Mouse (Mus musculus): ENCODE results near the gene Zbed4.
"Not testable (repeated sequence)": the region's sequence is repeated elsewhere in the genome, so short reads cannot be mapped to it uniquely, and the experiment has no call there.

Zbed4 gene

DNA sequence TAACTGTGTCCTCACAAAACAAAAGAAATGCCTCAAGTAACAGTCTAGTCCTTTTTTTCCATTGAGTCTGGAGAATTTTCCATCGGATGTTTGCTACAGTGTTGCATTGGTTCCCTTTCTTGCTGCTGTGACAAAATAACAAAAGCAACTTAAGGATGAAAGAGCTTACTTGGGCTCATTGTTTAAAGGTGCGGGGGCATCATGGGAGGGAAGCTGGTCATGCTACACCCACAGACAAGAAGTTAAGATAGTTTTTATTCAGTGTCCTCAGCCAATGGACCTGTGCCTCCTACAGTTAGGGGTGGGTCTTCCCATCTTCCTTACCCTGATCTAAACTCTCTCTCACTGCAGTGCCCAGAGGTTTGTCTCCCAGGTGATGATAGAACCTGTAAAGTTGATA is 13.0 kb upstream of the Zbed4 start:
- no peak for DNase-seq (ENCODE audit: low read depth, low spot score)

DNA sequence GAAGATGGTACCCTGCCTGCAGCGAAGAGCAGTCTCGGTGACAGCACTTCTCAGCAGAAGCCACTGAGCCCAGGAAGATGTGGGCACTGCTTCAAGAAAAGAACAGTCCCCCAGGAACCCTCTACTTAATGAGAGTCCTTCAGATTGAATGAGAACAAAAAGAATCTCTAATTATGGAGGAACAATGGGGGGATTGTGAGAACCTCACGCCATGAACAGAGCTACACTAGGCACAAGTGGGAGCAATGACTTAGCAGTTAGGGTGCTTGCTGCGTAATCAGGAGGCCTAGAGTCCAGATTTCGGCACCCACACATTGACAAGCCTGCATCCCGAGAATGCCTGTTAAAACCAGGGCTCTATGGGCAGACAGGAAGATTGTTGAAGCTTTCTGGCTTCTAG is 10.1 kb upstream of the Zbed4 start:
- DNase-seq (ENCODE audit: low read depth, low spot score) = no peak

DNA sequence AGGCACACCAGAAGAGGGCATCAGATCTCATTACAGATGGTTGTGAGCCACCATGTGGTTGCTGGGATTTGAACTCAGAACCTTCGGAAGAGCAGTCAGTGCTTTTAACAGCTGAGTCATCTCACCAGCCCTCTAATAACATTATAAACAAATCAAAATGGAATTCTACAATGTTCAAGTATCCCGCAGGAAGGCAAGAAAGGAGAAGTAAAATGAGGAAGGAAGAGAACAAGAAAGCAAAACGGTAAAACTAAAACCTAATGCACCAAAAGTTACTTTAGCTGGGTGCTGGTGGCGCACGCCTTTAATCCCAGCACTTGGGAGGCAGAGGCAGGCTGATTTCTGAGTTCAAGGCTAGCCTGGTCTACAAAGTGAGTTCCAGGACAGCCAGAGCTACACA is 8.1 kb upstream of the Zbed4 start:
- not testable (repeated sequence) for DNase-seq (ENCODE audit: low read depth, low spot score)

DNA sequence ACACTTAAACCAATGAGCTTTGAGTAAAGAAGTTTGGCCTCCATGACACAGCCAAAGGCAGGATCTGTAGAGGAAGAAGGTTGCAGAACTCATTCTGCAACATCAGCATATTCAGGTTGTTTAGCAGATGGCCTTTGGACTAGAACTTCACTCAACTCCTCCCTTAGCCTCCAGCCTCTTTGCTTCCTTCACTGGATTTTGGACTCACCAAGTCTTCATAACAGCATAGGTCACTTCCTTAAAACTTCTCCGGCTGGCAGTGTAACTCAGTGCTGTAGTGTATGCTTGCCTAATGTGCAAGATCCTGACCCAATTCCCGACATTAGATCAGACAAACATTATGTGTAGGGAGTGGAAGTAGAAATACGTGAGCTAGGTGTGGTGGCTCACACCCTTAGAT is 6.1 kb upstream of the Zbed4 start:
- no peak for DNase-seq (ENCODE audit: low read depth, low spot score)

DNA sequence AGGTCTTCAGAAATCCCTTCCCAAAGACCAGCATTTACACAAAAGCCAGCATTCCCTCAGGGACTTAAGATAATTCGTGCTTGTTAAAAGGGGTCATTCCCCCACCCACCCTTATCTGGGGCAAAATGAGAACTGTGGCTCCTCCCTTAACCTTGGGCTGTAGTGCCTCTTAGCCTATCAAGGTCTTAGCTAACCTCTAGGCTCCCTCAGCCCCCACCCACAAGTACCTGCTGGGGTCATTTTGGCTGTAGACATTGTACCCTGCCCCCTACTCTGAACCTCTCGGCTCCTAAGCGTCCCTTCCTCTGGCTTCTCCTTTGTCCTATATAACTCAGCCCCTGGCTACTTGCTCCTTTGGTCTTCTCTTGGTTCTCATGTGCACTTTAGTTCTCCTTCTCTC is 5.5 kb upstream of the Zbed4 start:
- DNase-seq (ENCODE audit: low read depth, low spot score) = no peak

DNA sequence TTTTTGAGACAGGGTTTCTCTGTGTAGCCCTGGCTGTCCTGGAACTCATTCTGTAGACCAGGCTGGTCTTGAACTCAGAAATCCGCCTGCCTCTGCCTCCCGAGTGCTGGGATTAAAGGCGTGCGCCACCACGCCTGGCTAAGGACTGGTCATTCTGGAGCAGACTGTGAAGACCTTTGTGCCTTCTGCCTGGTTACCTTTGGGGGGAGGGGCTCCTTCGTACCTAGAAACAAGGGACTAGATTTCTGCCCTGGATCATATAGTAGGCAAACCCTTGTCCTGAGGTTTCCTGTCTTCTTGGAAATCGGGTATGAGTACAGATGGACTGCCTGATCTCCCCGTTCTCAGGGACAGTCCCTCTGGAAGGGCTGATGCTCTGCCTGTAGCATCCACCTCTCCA is 1.8 kb upstream of the Zbed4 start:
- DNase-seq (ENCODE audit: low read depth, low spot score) = not testable (repeated sequence)

DNA sequence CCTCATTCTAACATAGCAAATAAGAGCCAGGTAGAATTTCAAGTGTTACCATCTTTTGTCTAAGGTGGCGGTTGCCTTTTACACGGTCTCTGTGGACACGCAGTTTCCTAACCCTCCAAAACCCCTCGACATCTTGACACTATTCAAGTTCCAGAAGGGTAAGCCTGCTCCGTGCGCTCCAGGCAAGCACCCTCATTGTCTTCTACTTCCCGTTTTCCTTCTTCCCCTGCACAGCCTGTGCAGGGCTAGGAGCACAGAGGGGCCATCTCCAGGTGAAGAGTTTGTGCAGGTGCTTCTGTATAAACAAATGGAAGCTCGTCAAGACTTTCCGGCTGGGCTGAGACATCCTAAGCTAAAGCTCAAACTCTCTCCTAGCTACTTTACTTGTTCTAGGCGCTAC is 1.4 kb upstream of the Zbed4 start:
- DNase-seq (ENCODE audit: low read depth, low spot score) = no peak

DNA sequence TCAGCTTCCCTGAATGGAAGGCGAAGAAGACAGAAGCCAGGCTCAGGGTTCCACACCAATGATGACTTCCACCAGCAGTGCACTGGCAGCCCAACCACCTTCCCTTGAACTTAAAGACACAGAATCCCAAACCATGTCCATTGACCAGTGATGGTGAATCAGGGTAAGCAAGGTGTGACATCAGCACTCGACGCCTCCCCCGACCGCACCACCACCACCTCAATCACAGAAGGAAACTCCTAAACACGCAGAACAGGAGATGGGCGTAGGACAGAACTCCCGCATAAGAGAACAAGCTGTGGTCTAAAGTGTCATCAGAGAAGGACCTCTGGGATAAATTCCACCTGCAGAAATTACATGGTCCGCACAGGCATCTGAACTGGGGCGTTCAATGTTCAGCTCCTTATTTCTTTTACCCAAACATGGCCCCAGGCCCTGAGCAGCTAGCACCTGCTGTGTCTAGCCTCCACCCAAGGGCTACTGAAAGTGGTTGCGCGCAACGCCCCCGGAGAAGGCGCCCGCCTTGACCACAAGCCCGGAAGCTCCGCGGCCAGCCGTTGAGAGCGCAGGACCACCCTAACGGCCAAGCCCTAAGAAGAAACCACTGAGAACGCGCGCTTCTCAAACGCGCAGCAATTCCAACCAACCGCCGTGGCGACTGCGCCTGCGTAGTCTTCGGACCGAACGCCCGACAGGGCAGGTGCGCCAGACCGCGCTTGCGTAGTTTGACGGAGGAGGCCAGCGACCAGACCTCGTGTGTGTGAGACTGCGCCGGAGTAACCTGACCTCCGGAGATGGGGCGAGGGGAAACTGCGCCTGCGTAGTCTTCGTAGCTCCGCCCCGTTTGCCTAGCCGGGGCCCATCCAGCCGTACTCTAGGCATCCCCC is 540 bp upstream of the Zbed4 start:
- DNase-seq (ENCODE audit: low read depth, low spot score) = peak; percentile 99

DNA sequence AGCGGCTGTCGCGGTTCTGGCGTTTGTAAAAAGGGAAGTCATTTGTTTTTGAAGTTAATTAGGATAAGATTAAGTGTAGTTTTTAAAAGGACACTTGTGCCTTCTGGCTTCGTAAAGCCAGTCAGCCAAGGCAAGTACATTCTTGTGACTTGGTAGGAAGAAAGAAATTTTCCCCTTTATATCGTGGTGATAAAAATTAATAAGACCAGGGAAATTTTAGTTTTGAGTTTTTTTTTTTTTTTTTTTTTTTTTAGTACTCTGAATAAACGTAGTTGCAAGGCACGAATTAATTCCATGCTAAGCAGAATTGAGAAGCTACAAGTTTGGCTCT is 908 bp downstream of the Zbed4 start:
- DNase-seq (ENCODE audit: low read depth, low spot score) = no peak

DNA sequence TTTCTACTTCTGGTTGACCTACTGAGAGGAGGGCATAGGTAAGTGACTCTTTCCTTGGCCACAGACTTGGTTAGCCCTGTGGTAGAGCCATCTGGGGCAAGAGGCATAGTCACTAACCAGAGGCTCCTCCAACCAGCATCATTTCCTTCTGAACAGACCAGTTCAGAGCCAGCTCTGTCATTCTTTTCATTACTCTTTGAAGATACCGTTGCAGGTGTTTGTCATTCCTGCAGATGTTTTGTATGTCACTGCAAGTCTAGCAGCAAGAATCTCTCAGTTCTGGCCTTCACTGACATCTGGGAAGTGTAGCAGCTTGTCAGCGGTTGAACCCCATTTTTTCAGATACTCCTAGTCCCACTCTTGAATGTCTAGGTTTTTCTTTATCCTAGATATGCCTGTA is 3.4 kb downstream of the Zbed4 start:
- DNase-seq (ENCODE audit: low read depth, low spot score) = no peak

DNA sequence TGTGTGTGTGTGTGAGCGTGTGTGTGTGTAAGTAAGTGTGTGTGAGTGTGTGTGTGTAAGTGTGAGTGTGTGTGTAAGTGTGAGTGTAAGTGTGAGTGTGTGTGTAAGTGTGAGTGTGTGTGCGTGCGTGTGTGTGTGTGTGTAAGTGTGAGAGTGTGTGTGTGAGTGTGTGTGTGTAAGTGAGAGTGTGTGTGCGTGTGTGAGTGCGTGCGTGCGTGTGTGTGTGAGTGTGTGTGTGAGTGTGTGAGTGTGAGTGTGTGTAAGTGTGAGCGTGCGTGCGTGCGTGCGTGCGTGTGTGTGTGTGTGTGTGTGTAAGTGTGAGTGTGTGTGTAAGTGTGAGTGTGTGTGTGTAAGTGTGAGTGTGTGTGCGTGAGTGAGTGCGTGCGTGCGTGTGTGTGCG is 4.3 kb downstream of the Zbed4 start:
- DNase-seq (ENCODE audit: low read depth, low spot score) = no peak

DNA sequence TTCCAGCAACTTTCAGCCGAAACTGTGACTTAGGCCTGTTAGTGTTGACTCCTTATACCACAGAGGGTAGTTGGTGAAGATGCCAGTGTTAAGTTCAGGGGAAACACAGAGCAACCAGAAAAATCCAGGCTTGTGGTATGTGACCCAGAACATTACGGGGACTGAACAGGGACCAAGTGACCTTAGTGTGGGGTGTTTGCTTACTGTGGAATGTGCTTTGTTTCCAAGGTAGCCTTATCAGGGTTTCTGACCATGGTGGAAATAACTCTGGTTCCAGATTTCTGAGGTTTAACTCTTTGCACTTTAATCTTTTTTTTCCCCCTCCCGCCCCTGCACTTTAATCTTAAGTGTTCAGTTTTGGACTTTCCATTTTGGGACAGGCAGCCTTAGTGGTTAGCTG is 6.6 kb downstream of the Zbed4 start:
- DNase-seq (ENCODE audit: low read depth, low spot score) = no peak

DNA sequence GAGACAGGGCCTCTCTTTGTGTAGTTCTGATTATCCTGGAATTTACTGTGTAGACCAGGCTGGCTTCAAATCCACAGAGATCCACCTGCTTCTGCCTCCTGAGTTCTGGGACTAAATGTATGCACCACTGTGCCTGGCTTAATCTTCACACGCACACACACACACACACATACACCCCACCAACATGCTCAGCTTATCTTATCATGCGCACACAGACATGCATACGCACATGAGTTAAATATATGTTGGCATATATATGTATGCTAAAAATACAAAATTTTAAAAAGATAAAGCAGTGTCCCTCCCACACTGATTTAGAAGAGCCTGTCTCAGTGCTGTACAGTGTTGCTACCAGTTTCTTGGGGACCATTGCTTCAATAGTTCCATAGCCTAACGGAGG is 10.1 kb downstream of the Zbed4 start:
- no peak for DNase-seq (ENCODE audit: low read depth, low spot score)

DNA sequence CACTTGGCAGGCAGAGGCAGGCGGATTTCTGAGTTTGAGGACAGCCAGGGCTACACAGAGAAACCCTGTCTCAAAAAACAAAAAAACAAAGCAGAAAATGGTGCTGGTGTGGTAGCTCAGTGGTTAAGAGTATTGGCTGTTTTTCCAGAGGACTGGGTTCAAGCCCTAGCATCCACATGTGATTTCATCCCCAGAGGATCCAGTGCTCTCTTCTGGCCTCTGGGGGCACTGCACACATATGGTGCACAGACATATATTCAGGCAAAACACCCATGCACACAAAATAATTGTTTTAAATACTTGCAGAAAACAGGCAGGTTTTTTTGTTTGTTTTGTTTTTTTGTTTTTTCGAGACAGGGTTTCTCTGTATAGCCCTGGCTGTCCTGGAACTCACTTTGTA is 14.7 kb downstream of the Zbed4 start:
- not testable (repeated sequence) for DNase-seq (ENCODE audit: low read depth, low spot score)

DNA sequence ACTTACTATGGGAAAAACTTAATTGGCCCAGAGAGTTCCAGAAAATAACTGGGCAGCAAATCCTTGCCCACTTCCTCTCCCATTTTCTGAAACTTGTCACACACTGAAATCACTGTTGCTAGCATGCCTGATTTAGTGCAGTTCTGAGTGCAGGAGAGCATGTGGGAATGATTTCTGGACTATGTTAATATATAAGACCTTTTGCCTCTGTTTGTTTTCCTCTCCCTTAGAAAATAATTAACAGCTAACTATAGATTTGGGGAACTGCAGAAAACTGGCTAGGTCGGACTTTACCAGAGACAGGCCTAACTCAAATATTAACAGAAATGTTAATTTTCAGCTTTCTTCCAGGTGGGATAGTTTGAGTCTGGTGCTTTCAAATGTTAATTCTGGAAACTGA is 17.1 kb downstream of the Zbed4 start:
- DNase-seq (ENCODE audit: low read depth, low spot score) = no peak

DNA sequence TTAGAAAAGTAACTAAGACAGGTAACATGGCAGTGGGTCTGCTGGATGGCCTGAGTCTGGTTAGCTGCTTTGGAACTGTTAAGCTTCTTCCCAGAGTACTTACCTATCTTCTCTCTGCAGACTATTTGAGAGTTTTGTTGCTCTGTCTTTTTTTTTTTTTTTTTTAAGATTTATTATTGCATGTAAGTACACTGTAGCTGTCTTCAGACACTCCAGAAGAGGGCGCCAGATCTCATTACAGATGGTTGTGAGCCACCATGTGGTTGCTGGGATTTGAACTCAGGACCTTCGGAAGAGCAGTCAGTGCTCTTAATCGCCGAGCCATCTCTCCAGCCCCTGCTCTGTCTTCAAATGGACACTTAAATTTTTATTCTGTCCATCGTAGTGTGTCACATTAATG is 23.2 kb downstream of the Zbed4 start:
- not testable (repeated sequence) for DNase-seq (ENCODE audit: low read depth, low spot score)

DNA sequence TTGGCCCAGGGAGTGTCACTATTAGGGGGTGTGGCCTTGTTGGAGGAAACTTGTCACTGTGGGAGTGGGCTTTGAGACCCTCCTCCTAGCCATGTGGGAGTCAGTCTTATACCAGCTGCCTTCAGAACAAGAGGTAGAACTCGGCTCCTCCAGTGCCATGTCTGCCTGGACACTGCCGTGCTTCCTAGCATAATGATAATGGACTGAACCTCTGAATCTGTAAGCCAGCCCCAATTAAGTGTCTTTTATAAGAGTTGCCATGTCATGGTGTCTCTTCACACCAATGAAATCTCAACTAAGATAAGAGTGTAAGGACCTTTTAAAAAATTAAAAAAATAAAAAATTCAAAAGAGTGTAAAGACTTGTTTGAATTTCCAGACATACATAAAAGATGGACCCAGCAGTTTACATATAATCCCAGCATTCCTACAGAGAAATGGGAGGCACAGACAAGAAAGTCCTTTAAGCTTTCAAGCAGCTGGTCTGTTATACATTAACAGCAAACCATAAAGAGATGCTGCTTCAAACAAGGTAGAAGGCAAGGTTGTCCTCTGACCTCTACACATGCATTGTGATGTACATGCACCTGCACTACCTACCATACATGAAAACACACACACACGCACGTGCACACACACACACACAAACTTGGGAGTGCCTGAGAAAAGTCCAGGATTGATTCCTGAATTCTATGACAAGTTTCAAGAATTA is 40.8 kb downstream of the Zbed4 start:
- no peak for DNase-seq (ENCODE audit: low read depth, low spot score)

DNA sequence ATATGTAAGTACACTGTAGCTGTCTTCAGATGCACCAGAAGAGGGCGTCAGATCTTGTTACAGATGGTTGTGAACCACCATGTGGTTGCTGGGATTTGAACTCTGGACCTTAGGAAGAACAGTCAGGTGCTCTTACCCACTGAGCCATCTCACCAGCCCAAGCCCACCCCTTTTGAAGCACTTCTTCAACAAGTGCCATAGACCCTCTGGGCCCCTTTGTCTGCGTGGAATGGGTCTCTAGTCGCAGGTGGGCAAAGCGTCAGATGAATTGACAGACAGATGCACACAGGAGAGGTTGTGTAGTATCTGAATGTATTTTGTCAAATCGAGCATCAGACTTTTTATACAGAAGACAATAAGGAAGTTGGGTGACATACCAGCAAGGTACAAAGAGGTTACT is 43.3 kb downstream of the Zbed4 start:
- not testable (repeated sequence) for DNase-seq (ENCODE audit: low read depth, low spot score)

DNA sequence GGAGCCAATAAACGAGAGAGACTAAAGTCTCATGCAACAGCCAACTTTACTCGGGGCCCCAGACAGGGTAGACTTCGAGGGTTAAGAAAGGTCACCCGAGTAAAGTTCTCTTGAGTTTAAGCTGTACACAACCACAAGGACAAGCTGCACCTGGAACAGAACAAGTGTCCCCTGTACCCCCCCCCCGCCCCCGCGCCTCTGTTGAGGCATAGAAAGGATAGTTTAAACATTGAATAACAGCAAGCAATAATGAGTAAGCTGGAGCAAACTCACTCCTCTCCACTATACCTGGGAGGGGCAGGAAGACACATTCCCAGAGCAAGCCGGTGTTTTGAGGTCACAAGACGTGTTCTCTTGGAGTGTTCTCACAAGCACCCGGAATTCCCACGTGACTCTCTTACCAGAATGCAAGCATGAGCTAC is 48.5 kb downstream of the Zbed4 start:
- DNase-seq (ENCODE audit: low read depth, low spot score) = no peak

DNA sequence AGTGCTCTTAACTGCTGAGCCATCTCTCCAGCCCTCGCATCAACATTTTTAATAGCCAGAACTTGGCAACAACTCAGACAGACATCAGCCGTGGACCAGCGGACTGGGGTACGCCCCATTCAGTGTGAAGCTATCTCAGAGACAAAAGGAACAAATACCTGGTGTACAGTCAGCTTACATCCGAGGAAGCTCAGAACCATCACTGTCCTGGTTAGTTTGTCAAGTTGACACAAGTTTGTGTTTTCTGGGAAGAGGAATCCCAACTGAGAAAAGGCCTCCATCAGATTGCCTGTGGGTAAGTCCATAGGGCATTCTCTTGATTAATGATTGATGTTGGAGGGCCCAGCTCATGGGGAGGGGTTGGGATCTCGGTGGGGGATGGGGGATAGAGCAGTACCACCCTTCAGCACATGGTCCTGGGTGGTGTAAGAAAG is 49.5 kb downstream of the Zbed4 start:
- no peak for DNase-seq (ENCODE audit: low read depth, low spot score)

DNA sequence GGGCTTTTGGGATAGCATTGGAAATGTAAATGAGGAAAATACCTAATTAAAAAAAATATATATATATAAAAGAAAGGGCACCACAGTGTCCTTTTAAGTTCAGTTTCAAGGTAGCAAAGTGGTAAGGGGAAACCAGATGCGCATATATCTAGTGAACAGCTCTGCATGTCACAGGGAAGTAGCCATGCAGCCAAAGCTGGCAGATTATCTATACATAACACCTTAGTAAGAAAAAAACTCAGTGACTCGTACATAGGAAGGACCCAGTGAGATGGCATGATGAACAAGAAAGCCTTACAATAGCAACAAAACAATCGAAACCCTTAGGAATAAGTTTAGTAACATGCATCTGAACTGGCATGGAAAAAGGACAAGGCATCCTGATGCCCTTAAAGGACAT is 50.4 kb downstream of the Zbed4 start:
- DNase-seq (ENCODE audit: low read depth, low spot score) = no peak

DNA sequence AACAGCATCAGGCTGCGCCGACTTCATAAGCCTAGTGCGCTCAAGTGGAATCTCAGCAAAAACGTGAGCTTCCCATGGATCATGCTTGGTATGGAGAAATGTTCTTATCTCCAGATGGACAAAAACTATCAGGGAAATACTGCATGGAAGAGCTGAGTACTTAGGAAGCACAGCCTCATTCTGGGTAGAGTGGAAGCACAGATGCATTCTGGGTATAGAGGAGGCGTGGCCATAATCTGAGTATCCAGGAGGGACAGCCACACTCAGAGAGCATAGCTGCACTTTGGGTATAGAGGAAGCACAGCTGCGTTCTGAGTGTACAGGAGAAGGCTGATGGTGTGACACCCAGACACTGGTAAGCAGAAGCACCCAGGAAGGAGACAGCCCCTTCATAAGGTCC is 50.9 kb downstream of the Zbed4 start:
- no peak for DNase-seq (ENCODE audit: low read depth, low spot score)

DNA sequence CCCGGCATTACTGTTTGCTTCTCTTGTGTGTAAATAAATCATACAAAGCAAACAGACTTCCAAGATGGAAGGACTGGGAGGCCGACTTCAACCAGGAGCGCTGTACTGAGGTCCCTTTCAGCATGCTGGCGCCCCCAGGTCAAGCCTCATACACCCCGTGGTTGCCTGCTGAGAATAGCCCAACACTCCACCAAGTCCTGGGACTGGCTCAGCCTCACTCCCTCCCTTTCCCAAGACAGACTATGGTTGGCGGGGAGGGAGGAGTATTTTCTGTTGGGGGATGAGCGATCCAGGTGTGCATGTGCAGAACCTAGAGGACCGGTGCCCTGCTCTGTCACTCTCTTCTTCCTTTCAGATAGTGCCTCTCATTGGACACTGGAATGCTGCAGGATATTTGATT is 56.7 kb downstream of the Zbed4 start:
- DNase-seq (ENCODE audit: low read depth, low spot score) = no peak

Data from retina, adult 2 months (tissue).